Mouse (Mus musculus) liver, postnatal 0 days (tissue): ENCODE data around the gene Tspear. TPM values are rescaled to one million over a fixed set of nuclear protein-coding genes. Genes with fewer than 3 reads are reported as not detected.
"Not testable (repeated sequence)": the region's sequence is repeated elsewhere in the genome, so short reads cannot be mapped to it uniquely, and the experiment has no call there.

Source experiments
- ATAC-seq: fragments of 200-750 bp; cut with Nextera tagmentation; 2 replicates; pipeline ENCODE4 v1.8.0; 2017; ENCODE audit warnings: mild to moderate bottlenecking, moderate library complexity
- DNase-seq: peaks from one replicate; pipeline ENCODE4 v3.0.0-alpha.2; 2016
- H3K27ac ChIP-seq: fragments of 300-500 bp; sonication (generic); 2 replicates; pipeline ENCODE4 v1.5.1; 2014; ENCODE audit warnings: antibody characterized with exemption, moderate library complexity, mild to moderate bottlenecking, low read depth
- H3K27me3 ChIP-seq: fragments of 300-500 bp; sonication (generic); 2 replicates; pipeline ENCODE4 v1.6.1; 2014; ENCODE audit warnings: low read length, control low read depth, mixed read lengths; ENCODE audit not compliant: insufficient read depth
- H3K36me3 ChIP-seq: fragments of 300-500 bp; sonication (generic); replicated peaks from 2 replicates; pipeline ENCODE4 v1.6.1; 2014; ENCODE audit warnings: mild to moderate bottlenecking, control low read depth, low read length, moderate library complexity, mixed read lengths; ENCODE audit not compliant: insufficient read depth
- H3K4me1 ChIP-seq: fragments of 300-500 bp; sonication (generic); 2 replicates; pipeline ENCODE4 v1.6.1; 2014; ENCODE audit warnings: antibody characterized with exemption, mild to moderate bottlenecking, control low read depth; ENCODE audit not compliant: insufficient read depth
- H3K4me2 ChIP-seq: fragments of 300-500 bp; sonication (generic); 2 replicates; pipeline ENCODE4 v1.6.1; 2014; ENCODE audit warnings: low read depth, mild to moderate bottlenecking, low read length, moderate library complexity, mixed read lengths
- H3K4me3 ChIP-seq: fragments of 300-500 bp; sonication (generic); 2 replicates; pipeline ENCODE4 v1.5.1; 2014; ENCODE audit warnings: low read depth, low read length
- H3K9ac ChIP-seq: fragments of 300-500 bp; sonication (generic); replicated peaks from 2 replicates; pipeline ENCODE4 v1.6.1; 2014; ENCODE audit warnings: mild to moderate bottlenecking, moderate library complexity
- H3K9me3 ChIP-seq: fragments of 300-500 bp; sonication (generic); 2 replicates; pipeline ENCODE4 v1.6.1; 2016; ENCODE audit warnings: mild to moderate bottlenecking, control low read depth, low read length, mixed read lengths
- CTCF ChIP-seq: sonication (generic); IDR thresholded peaks from 2 replicates; pipeline ENCODE4 v1.5.1; 2016; ENCODE audit warnings: antibody characterized with exemption, low read depth
- EP300 ChIP-seq: IDR thresholded peaks from 2 replicates; pipeline ENCODE4 v1.6.1; 2016; ENCODE audit warnings: antibody characterized with exemption, low read depth, mild to moderate bottlenecking
- WGBS: fragments of 180-500 bp; shearing (Covaris S2); extraction: QIAGEN DNeasy Blood & Tissue Kit; methylation state at CpG from one replicate; pipeline ENCODE4 v1.1.7; 2014; ENCODE audit not compliant: insufficient replicate concordance; 5-methylcytosine and 5-hydroxymethylcytosine counted together
- polyA plus RNA-seq: library from polyadenylated mRNA; unstranded; fragments of >200 nt; fragmentation: Nextera tagmentation; extraction: Ambion mirVana; gene quantifications from 2 replicates; pipeline ENCODE4 v1.2.1, GENCODE M21; 2015

Tspear gene
- polyA plus RNA-seq, 1 experiment from 2014 or later, result 0.06 TPM

GRCm38 (mm10) chr10:77671519-77671918, 14.8 kb upstream of the Tspear start:
- Histone ChIP-seq H3K27me3 (peaks cover 4% of the 10 kb centered on the region; the same call in 1 of the 2 replicates), H3K9me3 (no peaks in the 10 kb centered on the region), H3K4me3 (no peak overlapping the region), H3K9ac (no peak overlapping the region), H3K4me2 (no peak overlapping the region), H3K27ac (no peak overlapping the region), H3K36me3 (no peaks in the 10 kb centered on the region), H3K4me1 (no peaks in the 10 kb centered on the region)
- WGBS, result 21% methylated on average over 4 of the region's 4 CpGs
- peak; percentile 77 for ATAC-seq
- peak; percentile 61 for TF ChIP-seq EP300
- no peak for TF ChIP-seq CTCF
- DNase-seq, result no peak

GRCm38 (mm10) chr10:77673765-77674164, 12.6 kb upstream of the Tspear start:
- no peaks in the 10 kb centered on the region; the same call in 1 of the 2 replicates for H3K4me1 ChIP-seq
- H3K27ac ChIP-seq, result no peak overlapping the region
- TF ChIP-seq EP300 (no peak), CTCF (no peak)
- H3K4me3 ChIP-seq, result no peak overlapping the region
- no peak overlapping the region for H3K4me2 ChIP-seq
- H3K9ac ChIP-seq, result no peak overlapping the region
- no peaks in the 10 kb centered on the region for H3K9me3 ChIP-seq
- no peaks in the 10 kb centered on the region for H3K36me3 ChIP-seq
- 53% methylated on average over 13 of the region's 13 CpGs for WGBS
- DNase-seq (no peak), ATAC-seq (peak; percentile 29)
- H3K27me3 ChIP-seq, result peaks cover 24% of the 10 kb centered on the region

- peak overlapping the region; percentile 9; the same call in 1 of the 2 replicates for H3K4me3 ChIP-seq
- no peak overlapping the region for H3K9ac ChIP-seq
Measured at GRCm38 (mm10) chr10:77677562-77677961, 8.8 kb upstream of the Tspear start.

GRCm38 (mm10) chr10:77682994-77683393, 3.4 kb upstream of the Tspear start:
- Histone ChIP-seq H3K36me3 (no peaks in the 10 kb centered on the region), H3K9ac (no peak overlapping the region), H3K9me3 (no peaks in the 10 kb centered on the region), H3K27me3 (peaks cover 45% of the 10 kb centered on the region), H3K4me1 (no peaks in the 10 kb centered on the region), H3K4me3 (no peak overlapping the region), H3K27ac (no peak overlapping the region), H3K4me2 (no peak overlapping the region)
- ATAC-seq (no peak), DNase-seq (no peak)
- no peak for TF ChIP-seq EP300
- WGBS, result 67% methylated on average over 7 of the region's 7 CpGs

More at GRCm38 (mm10) chr10:77677562-77677961, 8.8 kb upstream of the Tspear start:
- under 1% methylated on average over 35 of the region's 35 CpGs for WGBS
- TF ChIP-seq EP300 (no peak), CTCF (no peak)
- H3K27ac ChIP-seq, result no peak overlapping the region
- no peaks in the 10 kb centered on the region; the same call in 1 of the 2 replicates for H3K4me1 ChIP-seq
- peaks cover 32% of the 10 kb centered on the region for H3K27me3 ChIP-seq
- H3K36me3 ChIP-seq, result no peaks in the 10 kb centered on the region
- H3K4me2 ChIP-seq, result no peak overlapping the region
- DNase-seq (no peak), ATAC-seq (no peak)
- H3K9me3 ChIP-seq, result no peaks in the 10 kb centered on the region

- Histone ChIP-seq H3K4me1 (no peaks in the 10 kb centered on the region), H3K9ac (no peak overlapping the region), H3K9me3 (no peaks in the 10 kb centered on the region), H3K4me2 (no peak overlapping the region), H3K27me3 (peaks cover 40% of the 10 kb centered on the region), H3K27ac (no peak overlapping the region), H3K36me3 (no peaks in the 10 kb centered on the region), H3K4me3 (no peak overlapping the region)
- 32% methylated on average over 8 of the region's 8 CpGs for WGBS
- TF ChIP-seq CTCF (no peak), EP300 (no peak)
- no peak for ATAC-seq
- DNase-seq, result no peak
Measured at GRCm38 (mm10) chr10:77684181-77684580, 2.2 kb upstream of the Tspear start.

- H3K9me3 ChIP-seq, result no peaks in the 10 kb centered on the region
- no peaks in the 10 kb centered on the region for H3K36me3 ChIP-seq
- TF ChIP-seq CTCF (no peak), EP300 (no peak)
- peaks cover 36% of the 10 kb centered on the region for H3K27me3 ChIP-seq
- no peak overlapping the region for H3K27ac ChIP-seq
- DNase-seq (no peak), ATAC-seq (no peak)
- H3K4me3 ChIP-seq, result no peak overlapping the region
- H3K4me1 ChIP-seq, result no peaks in the 10 kb centered on the region
- 22% methylated on average over 10 of the region's 10 CpGs for WGBS
- H3K4me2 ChIP-seq, result no peak overlapping the region
- no peak overlapping the region for H3K9ac ChIP-seq
Measured at GRCm38 (mm10) chr10:77687021-77687420, 652 bp downstream of the Tspear start.

GRCm38 (mm10) chr10:77690356-77690807, 4.0 kb downstream of the Tspear start, which contains the start of gene Gm19402:
Gene Gm19402 (minus strand): TSS chr10:77690757.
- ATAC-seq, H3K4me1 ChIP-seq, H3K27ac ChIP-seq, H3K4me3 ChIP-seq, H3K9ac ChIP-seq, H3K36me3 ChIP-seq, H3K4me2 ChIP-seq, DNase-seq, H3K9me3 ChIP-seq: not testable (repeated sequence)
- peaks cover 32% of the 10 kb centered on the region for H3K27me3 ChIP-seq
- WGBS, result 72% methylated on average over 3 of the region's 3 CpGs
